Mouse (Mus musculus): Measurements from ENCODE around the gene Izumo1. TPM values are rescaled to one million over a fixed set of nuclear protein-coding genes. Genes with fewer than 3 reads are reported as not detected.

Gene Izumo1
- polyA plus RNA-seq, 1 experiment from 2014 or later = not detected

DNA sequence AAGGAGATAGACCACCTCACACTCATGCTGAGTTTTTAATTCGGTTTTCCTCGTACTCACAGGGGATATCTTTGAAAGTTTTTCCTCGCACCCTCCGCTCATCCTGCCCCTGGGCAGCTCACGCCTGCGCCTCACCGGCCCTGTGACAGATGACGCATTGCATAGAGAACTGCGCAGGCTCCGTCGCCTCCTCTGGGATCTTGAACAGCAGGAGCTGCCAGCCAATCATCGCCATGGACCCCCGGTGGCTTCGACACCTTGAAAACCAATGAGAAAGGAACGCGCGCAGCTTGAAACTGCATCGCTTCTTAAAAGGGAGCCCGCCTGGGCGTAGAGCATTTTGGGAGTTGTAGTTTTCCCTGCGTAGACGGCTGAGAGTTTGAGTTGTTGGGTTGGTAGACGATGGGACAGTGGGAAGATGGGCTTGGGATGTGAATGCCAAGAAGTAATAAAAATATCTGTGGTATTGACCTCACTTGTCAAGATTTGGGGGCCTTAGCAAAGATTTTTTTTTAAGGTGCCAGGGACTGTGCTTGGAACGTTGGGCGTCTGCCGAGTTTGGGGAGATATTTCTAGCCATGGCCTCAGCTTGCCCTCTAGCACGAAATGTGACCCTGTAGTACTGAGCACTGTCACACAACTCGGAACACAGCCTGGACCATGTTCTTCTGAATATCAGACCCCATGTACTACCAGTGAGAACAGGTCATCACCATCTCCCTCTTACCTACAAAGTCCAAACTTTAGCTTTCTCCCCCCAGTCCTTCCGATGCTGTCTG is 17.2 kb downstream of the Izumo1 start:
- peaks cover 5% of the 10 kb centered on the region; the same call in 1 of the 2 replicates for H3K36me3 ChIP-seq
- H3K9me3 ChIP-seq = no peaks in the 10 kb centered on the region
- H3K4me1 ChIP-seq = peaks cover 15% of the 10 kb centered on the region
- ATAC-seq (ENCODE audit: low FRiP score, low read depth) = peak; percentile 69
- H3K27ac ChIP-seq = no peak overlapping the region
- no peaks in the 10 kb centered on the region for H3K27me3 ChIP-seq (replicated peaks)
- WGBS = 20% methylated on average over 29 of the region's 29 CpGs
- peak overlapping the region; percentile 13; the same call in 1 of the 2 replicates for H3K4me3 ChIP-seq
- H3K9ac ChIP-seq = 0 out of 2 replicates have a peak overlapping the region, but pooled peaks have one; percentile 23
- peak overlapping the region; percentile 53 for H3K4me2 ChIP-seq (replicated peaks)

DNA sequence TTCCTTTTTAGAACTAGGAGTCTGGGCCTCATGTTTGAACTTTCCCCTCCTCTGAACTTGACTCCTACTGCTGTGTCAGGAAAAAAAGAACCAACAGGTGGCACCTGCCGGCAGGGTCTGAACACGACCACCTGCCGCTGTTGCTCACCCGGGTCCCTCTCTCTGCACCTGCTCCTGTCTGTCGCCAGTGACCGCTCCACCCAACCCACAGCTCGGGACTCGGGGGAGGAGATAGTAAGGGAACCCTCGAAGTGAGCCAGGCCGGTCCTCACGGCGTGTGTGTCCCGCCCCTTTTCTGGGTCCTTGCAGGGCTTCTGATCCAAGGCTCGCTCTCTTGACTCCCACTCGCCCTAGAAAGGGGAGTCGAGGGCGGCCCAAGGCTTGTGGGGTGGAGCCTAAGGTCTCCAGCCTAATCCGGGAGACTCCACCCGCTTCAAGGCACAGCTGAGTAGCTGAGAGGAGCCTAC is 18.0 kb downstream of the Izumo1 start, which contains the start of gene Mamstr:
Gene Mamstr, plus strand, starts transcription at position 417 of the 467 bp plus-strand sequence.
- Histone ChIP-seq H3K9me3 (no peaks in the 10 kb centered on the region), H3K36me3 (peaks cover 5% of the 10 kb centered on the region; the same call in 1 of the 2 replicates), H3K4me3 (no peak within 1 kb of the TSS), H3K9ac (no peak within 1 kb of the TSS), H3K4me1 (peaks cover 19% of the 10 kb centered on the region), H3K27me3 (replicated peaks) (no peaks in the 10 kb centered on the region), H3K27ac (no peak within 1 kb of the TSS), H3K4me2 (replicated peaks) (no peak within 1 kb of the TSS)
- no peak for ATAC-seq (ENCODE audit: low FRiP score, low read depth)
- WGBS = 26% methylated on average over 19 of the region's 19 CpGs

GRCm38 (mm10) chr7:45640191-45640957 is 18.8 kb downstream of the Izumo1 start:
- no peaks in the 10 kb centered on the region for H3K9me3 ChIP-seq
- ATAC-seq (ENCODE audit: low FRiP score, low read depth) = no peak
- H3K27ac ChIP-seq = no peak overlapping the region
- 75% methylated on average over 19 of the region's 19 CpGs for WGBS
- H3K4me3 ChIP-seq = no peak overlapping the region
- no peak overlapping the region for H3K4me2 ChIP-seq (replicated peaks)
- H3K4me1 ChIP-seq = peaks cover 25% of the 10 kb centered on the region
- peaks cover 5% of the 10 kb centered on the region; the same call in 1 of the 2 replicates for H3K36me3 ChIP-seq
- no peak overlapping the region for H3K9ac ChIP-seq
- H3K27me3 ChIP-seq (replicated peaks) = no peaks in the 10 kb centered on the region

DNA sequence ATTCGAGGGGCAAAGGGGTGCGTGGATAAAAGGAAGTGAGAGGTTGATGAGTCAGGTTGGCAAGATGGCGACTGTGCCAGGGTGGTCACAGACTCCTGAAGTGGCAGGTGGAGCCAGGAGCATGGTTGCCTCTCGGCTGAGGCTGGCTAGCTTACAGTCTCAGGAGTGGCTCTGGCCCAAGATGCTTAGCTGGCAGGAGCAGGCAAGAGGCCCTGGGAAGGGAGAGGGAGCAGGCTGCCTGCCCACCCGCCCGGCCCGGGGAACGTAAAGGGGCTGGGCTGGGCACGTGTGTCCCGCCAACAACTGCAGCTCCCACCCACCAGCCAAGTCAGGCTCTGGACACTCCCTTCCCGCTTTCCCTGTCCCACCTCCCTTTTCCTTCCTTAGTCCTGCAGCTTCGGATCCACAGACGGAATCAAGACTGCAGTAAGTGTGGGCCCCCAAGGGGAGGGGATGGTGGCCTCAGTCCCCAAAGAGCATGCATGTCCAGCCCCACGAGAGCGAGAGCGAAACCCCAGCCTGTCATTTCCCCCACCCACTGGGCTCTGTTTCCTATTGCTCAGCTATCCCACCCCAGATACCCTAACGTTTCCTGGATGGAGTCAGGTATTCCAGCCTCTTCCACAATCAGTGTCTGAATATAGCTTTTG is 19.9 kb downstream of the Izumo1 start:
- H3K9me3 ChIP-seq = no peaks in the 10 kb centered on the region
- H3K27ac ChIP-seq = no peak overlapping the region
- no peak overlapping the region for H3K4me3 ChIP-seq
- WGBS = 68% methylated on average over 17 of the region's 17 CpGs
- H3K27me3 ChIP-seq (replicated peaks) = no peaks in the 10 kb centered on the region
- H3K4me1 ChIP-seq = peaks cover 25% of the 10 kb centered on the region
- peaks cover under 1% of the 10 kb centered on the region; the same call in 1 of the 2 replicates for H3K36me3 ChIP-seq
- no peak for ATAC-seq (ENCODE audit: low FRiP score, low read depth)
- H3K9ac ChIP-seq = no peak overlapping the region
- H3K4me2 ChIP-seq (replicated peaks) = 0 out of 2 replicates have a peak overlapping the region, but pooled peaks have one; percentile 7

DNA sequence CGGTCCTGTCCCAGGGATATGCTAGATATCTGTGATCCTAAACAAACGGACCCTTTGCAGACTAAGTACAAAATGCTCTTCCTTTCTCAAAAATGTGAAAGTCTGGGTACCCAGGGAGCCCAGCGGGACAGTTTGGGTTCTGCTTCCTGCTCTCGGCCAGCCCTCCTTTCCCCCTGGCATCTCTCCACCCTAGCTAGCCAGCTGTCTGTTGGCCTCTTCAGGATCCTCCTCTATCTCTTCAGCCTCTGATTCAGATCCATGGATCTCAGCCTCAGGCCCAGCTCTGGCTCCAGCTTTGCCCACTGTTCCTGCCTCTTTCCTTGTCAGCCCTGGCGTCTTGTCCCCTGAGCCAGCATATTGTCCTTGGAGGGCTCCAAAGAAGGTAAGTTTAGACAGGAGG is 20.5 kb downstream of the Izumo1 start:
- Histone ChIP-seq H3K36me3 (no peaks in the 10 kb centered on the region), H3K9ac (peak overlapping the region; percentile 26; the same call in 1 of the 2 replicates), H3K4me3 (no peak overlapping the region), H3K4me1 (peaks cover 25% of the 10 kb centered on the region), H3K27ac (no peak overlapping the region), H3K9me3 (no peaks in the 10 kb centered on the region), H3K4me2 (replicated peaks) (peak overlapping the region; percentile 72), H3K27me3 (replicated peaks) (no peaks in the 10 kb centered on the region)
- WGBS = 83% methylated on average over 5 of the region's 5 CpGs
- no peak for ATAC-seq (ENCODE audit: low FRiP score, low read depth)

- Histone ChIP-seq H3K36me3 (no peaks in the 10 kb centered on the region), H3K27me3 (replicated peaks) (no peaks in the 10 kb centered on the region), H3K4me3 (peak overlapping the region; percentile 43), H3K9ac (peak overlapping the region; percentile 69), H3K27ac (peak overlapping the region; percentile 76), H3K9me3 (no peaks in the 10 kb centered on the region), H3K4me2 (replicated peaks) (peak overlapping the region; percentile 72), H3K4me1 (peaks cover 25% of the 10 kb centered on the region)
- no peak for ATAC-seq (ENCODE audit: low FRiP score, low read depth)
- 38% methylated on average over 16 of the region's 16 CpGs for WGBS
Measured at GRCm38 (mm10) chr7:45642503-45643255, 21.1 kb downstream of the Izumo1 start.

- Histone ChIP-seq H3K4me2 (replicated peaks) (peak overlapping the region; percentile 72), H3K9ac (peak overlapping the region; percentile 69), H3K4me1 (peaks cover 20% of the 10 kb centered on the region), H3K27me3 (replicated peaks) (no peaks in the 10 kb centered on the region), H3K4me3 (peak overlapping the region; percentile 43), H3K9me3 (no peaks in the 10 kb centered on the region), H3K36me3 (no peaks in the 10 kb centered on the region), H3K27ac (peak overlapping the region; percentile 76)
- under 1% methylated on average over 28 of the region's 28 CpGs for WGBS
- ATAC-seq (ENCODE audit: low FRiP score, low read depth) = peak; percentile 93
Measured at GRCm38 (mm10) chr7:45643441-45644178, 22.0 kb downstream of the Izumo1 start.

- Histone ChIP-seq H3K27me3 (replicated peaks) (no peaks in the 10 kb centered on the region), H3K36me3 (no peaks in the 10 kb centered on the region), H3K9ac (peak overlapping the region; percentile 48; the same call in 1 of the 2 replicates), H3K4me1 (peaks cover 20% of the 10 kb centered on the region), H3K4me2 (replicated peaks) (peak overlapping the region; percentile 72), H3K27ac (peak overlapping the region; percentile 68), H3K9me3 (no peaks in the 10 kb centered on the region), H3K4me3 (peak overlapping the region; percentile 28)
- peak; percentile 52 for ATAC-seq (ENCODE audit: low FRiP score, low read depth)
- 4% methylated on average over 18 of the region's 18 CpGs for WGBS
Measured at GRCm38 (mm10) chr7:45644183-45644582, 22.6 kb downstream of the Izumo1 start.

- no peaks in the 10 kb centered on the region for H3K36me3 ChIP-seq
- H3K4me2 ChIP-seq (replicated peaks) = peak overlapping the region; percentile 72
- peak overlapping the region; percentile 28 for H3K4me3 ChIP-seq
- 63% methylated on average over 6 of the region's 6 CpGs for WGBS
- peak overlapping the region; percentile 68; the same call in 1 of the 2 replicates for H3K27ac ChIP-seq
- H3K4me1 ChIP-seq = peaks cover 20% of the 10 kb centered on the region
- H3K27me3 ChIP-seq (replicated peaks) = no peaks in the 10 kb centered on the region
- peak overlapping the region; percentile 48; the same call in 1 of the 2 replicates for H3K9ac ChIP-seq
- no peak for ATAC-seq (ENCODE audit: low FRiP score, low read depth)
- no peaks in the 10 kb centered on the region for H3K9me3 ChIP-seq
Measured at GRCm38 (mm10) chr7:45644872-45645590, 23.4 kb downstream of the Izumo1 start.

- Histone ChIP-seq H3K36me3 (no peaks in the 10 kb centered on the region), H3K4me1 (peaks cover 20% of the 10 kb centered on the region), H3K27ac (no peak overlapping the region), H3K4me3 (no peak overlapping the region), H3K4me2 (replicated peaks) (no peak overlapping the region), H3K9me3 (no peaks in the 10 kb centered on the region), H3K9ac (no peak overlapping the region), H3K27me3 (replicated peaks) (no peaks in the 10 kb centered on the region)
- no peak for ATAC-seq (ENCODE audit: low FRiP score, low read depth)
- WGBS = 71% methylated on average over 7 of the region's 7 CpGs
Measured at GRCm38 (mm10) chr7:45645591-45645971, 24.0 kb downstream of the Izumo1 start.

All from neural tube, embryonic 12.5 days (tissue).